Mouse (Mus musculus): Measurements from ENCODE around the gene Rfx2.

The Rfx2 gene

GRCm38 (mm10) chr17:56778779-56779362, 51.9 kb downstream of the Rfx2 start:
- no peak for DNase-seq

- no peak for DNase-seq
Observed at GRCm38 (mm10) chr17:56777568-56777967, 53.2 kb downstream of the Rfx2 start.

- no peak for DNase-seq
Observed at GRCm38 (mm10) chr17:56769950-56770349, 60.9 kb downstream of the Rfx2 start, which contains the start of gene Prr22. Gene Prr22 (plus strand): TSS chr17:56770250.

- DNase-seq: no peak
Observed at GRCm38 (mm10) chr17:56768941-56769340, 61.9 kb downstream of the Rfx2 start.

- no peak for DNase-seq
Observed at GRCm38 (mm10) chr17:56767531-56768135, 63.2 kb downstream of the Rfx2 start.

DNA sequence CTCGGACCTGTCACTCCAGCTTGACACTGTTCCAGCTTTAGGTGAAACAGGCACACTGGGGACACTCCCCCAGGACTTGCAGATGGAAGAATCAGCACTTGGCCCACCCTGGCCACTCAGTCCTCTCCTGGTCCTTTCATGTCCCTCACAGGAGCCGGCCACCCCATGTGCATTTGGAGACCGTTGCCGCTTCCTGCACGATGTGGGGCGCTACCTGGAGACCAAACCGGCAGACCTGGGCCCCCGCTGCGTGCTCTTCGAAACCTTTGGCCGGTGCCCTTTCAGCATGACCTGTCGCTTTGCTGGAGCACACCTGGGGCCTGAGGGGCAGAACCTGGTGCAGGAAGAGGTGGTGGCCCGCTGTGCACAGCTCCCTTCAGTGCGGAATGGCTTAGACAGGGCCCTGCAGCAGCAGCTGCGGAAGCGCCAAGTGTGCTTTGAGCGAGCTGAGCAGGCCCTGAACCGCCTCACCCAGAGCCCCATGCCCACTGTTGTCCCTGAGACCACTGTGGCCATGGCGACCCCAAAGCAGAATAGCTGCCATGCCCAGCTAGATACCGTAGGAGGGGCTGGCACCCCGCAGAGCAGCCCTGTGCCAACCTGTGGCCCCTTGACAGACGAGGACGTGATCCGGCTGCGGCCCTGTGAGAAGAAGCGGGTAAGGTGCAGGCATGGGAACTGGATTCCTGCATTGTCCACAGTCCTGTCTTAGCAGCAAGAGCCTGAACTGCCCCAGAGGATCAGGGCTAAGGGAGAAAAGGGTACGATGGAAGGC, 64.0 kb downstream of the Rfx2 start:
- no peak for DNase-seq

DNA sequence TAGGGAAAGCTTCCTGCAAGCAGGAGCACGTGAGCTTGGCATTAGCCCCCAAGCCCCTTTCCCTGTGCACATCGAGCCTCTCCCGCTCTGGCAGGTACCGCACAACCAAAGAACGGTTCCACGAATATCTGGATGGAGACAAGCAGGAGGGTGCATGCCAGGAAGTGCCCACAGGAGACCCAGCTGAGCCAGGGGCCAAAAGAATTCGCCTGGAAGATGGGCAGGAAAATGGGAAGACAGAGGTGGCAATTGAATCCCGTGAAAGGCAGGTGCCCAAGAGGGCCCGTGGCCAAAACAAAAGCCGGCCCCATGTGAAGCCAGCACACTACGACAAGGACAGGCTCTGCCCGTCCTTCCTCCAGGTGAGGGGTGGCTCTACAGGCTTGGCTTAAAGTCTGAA, 65.4 kb downstream of the Rfx2 start:
- DNase-seq: no peak

- DNase-seq: peak; percentile 92 to 95
Observed at GRCm38 (mm10) chr17:56764474-56765354, 66.1 kb downstream of the Rfx2 start, which contains the start of gene Dus3l. Gene Dus3l (plus strand): TSS chr17:56764757.

- DNase-seq: no peak
Observed at GRCm38 (mm10) chr17:56763741-56764250, 67.0 kb downstream of the Rfx2 start.

DNA sequence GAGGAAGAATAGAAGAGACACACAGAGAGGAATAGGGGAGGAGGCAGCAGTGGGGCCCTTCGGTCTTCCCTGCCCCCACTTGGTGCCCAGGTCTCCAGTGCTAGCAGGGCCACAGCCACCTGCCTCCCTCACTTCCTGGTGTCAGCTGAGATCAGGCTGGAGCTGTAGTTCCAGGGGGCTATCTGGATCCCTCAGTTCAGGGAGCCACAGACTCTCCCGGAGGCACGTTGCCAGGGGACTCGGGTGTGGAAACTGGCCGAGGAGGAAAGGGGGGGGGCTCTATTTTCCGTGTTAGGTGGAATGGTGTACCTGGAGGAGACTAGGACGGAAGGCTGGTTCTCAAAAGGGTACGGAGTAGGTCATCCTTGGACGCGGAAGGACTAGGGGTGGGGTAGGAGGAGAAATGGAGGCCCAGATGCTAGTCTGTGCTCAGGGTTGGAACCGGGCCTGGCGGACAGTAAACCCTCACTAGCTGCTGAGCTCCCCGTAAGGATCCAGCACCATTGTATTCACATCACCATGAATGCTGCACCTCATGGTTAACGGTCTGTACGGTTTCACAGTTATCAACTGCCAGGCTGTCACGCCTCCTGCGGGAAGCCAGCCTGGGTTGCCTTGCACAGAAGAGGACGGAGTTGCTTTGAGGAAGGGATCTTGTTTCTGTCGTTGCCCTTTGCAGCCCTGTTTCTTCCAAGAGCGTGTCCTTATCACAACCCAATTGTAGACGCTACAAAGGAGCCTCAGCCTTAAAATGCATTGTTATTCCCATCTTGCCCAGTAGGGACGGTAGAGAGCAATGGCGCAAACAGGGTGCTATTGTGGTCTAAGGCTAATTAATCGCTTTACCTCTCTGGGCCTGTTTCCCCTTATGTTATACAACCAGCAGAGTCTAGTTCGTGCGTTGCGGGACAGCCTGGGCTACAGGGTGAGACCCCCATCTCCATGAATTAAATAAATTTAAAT, 67.8 kb downstream of the Rfx2 start:
- peak; percentile 37 to 66 for DNase-seq

- DNase-seq: peak; percentile 78 to 86
Observed at GRCm38 (mm10) chr17:56761991-56762410, 68.8 kb downstream of the Rfx2 start.

DNA sequence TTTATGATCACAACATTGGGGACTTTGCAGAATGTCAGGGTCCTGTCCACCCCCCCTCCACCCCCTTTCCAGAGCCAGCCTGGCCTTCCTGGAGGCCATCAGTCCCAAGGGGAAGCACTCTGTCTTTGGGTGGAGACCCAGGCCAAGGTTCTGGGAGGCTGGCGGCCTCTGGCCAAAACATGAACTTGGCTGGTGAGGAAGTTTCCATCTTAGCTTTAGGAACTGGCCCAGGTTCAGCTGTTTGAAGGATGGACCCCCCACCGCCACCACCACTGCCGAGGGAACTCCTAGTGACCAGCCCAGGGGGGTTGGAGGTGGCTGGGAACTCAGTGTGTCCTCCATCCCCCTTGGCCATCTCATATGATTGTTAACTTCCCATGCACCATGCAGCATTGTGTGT, 69.7 kb downstream of the Rfx2 start:
- DNase-seq: no peak

DNA sequence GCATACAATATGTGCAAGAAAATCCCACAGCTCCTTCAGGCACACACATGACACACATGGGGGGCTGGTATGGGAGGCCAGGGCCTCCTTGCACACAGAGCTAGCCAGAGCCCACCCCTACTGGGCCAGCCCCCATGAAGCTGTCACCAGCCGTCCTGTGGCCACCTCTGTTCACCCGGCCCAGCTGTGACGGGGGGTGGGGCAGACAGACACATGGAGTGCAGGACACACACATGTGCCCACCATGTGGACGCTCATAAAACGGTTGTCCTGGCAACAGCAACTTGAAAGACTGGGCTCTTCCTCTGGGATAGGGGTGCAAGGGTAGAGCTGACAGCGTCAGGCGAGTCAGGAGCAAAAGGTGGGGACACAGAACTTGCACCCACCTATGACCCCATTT, 71.6 kb downstream of the Rfx2 start:
- no peak for DNase-seq

GRCm38 (mm10) chr17:56758132-56758531, 72.7 kb downstream of the Rfx2 start:
- DNase-seq: peak; percentile 61 to 78

- DNase-seq: peak; percentile 86 to 90
Observed at GRCm38 (mm10) chr17:56757416-56758123, 73.2 kb downstream of the Rfx2 start, which contains the start of gene Nrtn. Gene Nrtn (minus strand): TSS chr17:56757530.

- DNase-seq: peak in 1 of 2 experiments; percentile 52
Observed at GRCm38 (mm10) chr17:56756703-56757399, 74.0 kb downstream of the Rfx2 start.

- DNase-seq: no peak
Observed at GRCm38 (mm10) chr17:56754271-56755185, 76.3 kb downstream of the Rfx2 start.

DNA sequence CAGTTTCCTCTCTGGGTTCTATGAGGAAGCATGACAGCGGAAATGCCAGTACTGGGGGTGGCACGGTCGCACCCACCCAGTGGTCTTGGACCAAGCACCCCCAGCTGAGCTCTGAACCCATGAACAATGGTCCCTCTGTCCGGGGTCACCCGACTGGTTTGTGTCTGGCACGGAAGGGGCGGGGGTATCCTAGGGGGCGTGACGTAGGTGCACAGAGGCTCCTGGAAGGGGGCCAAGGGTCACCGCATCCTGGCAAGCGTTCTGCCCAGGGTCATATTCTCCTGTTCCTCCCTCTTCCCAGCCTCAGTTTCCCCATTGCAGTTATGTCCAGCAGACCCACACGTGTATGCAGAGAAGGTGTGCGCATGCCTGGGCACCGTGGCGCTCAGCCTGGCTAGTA, 77.4 kb downstream of the Rfx2 start:
- DNase-seq: no peak

Measured in lung, adult 18-20 months (tissue).